Mouse (Mus musculus) hematopoietic multipotent progenitor cell, adult 10-12 weeks (in vitro differentiated cells): ENCODE data around the gene Psg18. TPM values are rescaled to one million over a fixed set of nuclear protein-coding genes. Genes with fewer than 3 reads are reported as not detected.

Source experiments
- polyA plus RNA-seq: library from polyadenylated mRNA; stranded (reverse); fragments of >175 nt; gene quantifications from 2 replicates; pipeline ENCODE4 v1.2.3, GENCODE M21; 2012; ENCODE audit warnings: low replicate concordance

Gene Psg18
- not detected in 2 replicates for polyA plus RNA-seq

DNA sequence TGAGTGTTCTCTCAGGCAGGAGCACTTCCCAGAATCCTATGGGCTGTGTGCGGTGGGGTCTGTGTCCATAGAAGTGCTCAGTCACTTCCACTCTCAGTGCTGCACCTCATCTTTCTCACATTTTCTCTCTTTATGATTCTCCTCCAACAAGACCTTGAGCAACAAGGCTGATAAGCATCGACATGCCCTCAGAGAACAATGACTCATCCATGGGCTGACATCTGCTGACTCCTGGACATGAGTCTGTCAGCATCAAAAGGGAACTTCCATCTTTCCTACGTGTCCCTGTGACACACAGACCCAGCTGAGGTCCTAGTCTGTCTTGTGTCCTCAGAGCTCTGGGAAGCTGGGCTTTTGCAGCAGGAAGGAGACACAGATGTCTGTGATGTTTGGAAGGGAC, at the start of gene Psg18:
Gene Psg18, minus strand, starts transcription at position 101 of the 400 bp plus-strand sequence.

Other genes starting within 250 kb of the Psg18 start
- gene Igfl3, start 178.5 kb downstream of the Psg18 start, polyA plus RNA-seq: not detected in 2 replicates
- gene Mill1, start 109.7 kb downstream of the Psg18 start, polyA plus RNA-seq: not detected in 2 replicates
- gene Psg28, start 77.0 kb upstream of the Psg18 start, polyA plus RNA-seq: not detected in 2 replicates
- not detected in 2 replicates for gene Psg26, start 129.2 kb upstream of the Psg18 start, polyA plus RNA-seq
- not detected in 2 replicates for gene Psg25, start 177.3 kb upstream of the Psg18 start, polyA plus RNA-seq
- gene Psg27, start 212.3 kb upstream of the Psg18 start, polyA plus RNA-seq: not detected in 2 replicates